Mouse (Mus musculus) MN1 (cell line): ENCODE results near the gene Pot1b.

Experiments
- DNase-seq: peaks from one replicate; pipeline ENCODE4 v3.0.0-alpha.2; 2016; ENCODE audit warnings: low spot score

Pot1b gene

DNA sequence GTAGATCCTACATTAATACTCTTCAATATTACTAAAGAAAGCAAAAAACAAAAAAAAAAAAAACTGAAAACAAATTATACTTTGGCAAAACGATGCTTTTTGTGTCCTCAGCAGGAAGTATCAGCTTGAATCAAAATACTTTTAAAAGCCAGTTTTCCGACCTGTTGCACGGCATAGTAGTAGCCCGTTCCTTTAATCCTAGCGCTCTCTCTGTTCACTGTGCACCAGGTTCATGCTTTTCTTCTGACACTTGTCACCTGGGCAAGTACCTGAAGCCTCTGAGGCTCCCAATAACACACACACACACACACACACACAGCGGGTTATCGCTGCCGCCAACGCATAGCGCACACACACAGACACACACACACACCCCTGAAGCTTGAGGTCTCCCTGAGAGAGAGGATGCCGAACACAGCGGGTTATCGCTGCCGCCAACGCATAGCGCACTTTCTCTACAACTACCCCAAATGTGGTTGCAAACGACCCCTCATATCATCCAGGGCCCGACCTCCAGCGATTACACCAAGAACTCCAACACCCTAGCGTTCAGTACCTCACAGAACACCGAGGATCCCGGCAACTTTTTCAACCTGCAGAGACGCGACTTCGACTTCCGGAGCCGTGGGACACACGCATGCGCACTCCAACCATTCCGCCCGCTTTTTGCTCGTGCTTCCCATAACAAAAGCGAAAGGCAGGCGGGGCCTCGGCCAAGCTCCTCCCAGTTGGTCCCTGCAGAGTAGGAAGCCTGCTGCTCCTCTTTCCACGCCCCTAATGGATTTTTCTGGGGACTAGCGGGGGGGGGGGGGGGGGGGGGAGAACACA lies at the start of gene Pot1b:
TSS of gene Pot1b (minus strand) at position 645 of the 828 bp plus-strand sequence.
- DNase-seq = peak; percentile 98

DNA sequence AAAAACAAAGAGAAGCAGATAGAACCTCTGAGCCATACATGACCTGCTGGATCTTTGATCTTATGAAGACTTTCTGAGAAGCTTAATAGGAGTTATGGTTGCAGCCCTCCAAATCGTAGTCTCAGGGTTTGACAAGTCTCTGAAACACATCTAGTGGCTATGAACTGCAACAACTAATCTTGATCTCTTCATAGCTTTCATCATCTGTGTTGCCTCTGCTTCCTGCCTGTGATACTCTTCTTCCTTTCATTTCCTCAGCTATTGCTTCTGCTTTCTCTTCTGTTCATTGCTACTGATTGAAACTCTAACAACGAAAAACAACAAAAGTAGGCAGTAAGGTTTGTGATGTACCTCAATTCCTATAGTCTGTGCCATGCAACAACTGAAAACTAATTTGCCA lies 38.7 kb upstream of the Pot1b start:
- DNase-seq = no peak

DNA sequence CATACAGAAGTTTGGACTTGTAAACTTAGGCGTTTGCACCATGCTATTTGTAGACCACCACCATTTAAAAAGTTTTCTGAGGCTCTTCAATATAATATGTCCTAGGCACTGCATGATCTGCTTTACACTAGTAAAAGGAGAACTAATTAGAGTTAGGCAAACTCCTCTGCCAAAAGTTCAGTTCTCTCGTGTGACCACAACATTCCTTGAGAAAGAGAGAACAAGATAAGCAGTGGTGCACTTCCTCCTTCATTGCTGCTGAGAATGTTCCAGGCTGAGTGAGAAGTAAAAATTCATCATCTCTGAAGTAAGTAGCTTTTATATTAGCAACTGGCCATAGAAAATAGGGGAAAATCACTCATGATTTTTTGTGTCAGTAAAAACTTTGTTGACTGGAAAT lies 37.4 kb upstream of the Pot1b start, which contains the start of gene Adgre4:
TSS of gene Adgre4 (plus strand) at position 199 of the 400 bp plus-strand sequence.
- DNase-seq = no peak

DNA sequence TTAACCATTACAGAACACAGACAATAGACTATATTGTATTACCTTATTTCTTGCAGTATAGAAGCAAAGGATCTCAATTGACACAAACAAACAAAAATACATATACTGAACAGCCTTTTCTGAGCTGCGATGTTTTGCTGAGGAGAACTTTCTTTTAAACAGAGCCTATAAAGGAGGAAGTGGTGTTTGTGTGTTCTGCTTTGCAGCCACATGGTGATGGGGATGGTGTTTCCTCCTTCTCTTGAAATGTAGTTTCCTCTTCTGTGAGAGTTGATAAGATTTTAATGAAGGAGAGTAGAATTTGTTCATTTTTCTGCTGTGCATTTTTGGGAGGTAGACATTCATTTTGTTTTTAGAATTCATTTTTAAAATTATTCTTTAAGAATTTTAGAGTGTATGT lies 24.2 kb upstream of the Pot1b start:
- no peak for DNase-seq

DNA sequence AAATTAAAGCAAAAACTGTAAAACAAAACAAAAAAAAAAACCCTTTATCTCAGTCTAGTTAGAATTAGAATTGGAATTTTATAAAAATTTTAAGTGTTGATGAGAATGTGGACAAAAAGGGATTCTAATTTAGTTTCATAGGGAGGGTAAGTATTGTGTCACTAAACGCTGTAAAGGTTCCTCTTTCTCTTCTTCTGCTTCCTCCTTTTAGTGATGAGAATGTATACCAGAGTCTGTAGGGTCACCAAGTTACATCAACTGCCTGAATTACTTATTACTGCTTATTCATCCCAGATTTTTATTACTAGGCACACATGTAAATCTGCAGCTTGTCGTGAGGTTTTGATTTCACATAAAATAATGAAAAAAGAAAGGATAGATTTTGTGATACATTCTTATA lies 13.8 kb upstream of the Pot1b start:
- no peak for DNase-seq

DNA sequence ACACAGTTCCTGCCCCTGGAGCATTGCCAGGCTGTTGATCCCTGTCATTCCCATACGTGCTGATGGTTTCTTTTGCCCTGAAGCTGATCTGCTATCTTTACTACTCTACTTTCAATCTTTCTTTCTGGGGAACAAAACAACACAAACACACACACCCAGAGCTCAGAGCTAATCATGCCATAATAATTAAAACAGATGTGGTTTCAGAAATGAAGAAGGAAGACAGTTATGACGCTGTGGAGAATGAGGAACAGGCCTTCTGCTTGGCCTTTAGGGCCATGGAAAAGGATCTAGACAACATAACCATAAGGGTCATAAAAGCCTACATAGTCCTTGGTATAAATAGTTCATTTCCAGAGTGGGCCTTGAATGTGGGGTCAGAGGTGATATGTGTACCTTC lies 9.8 kb upstream of the Pot1b start:
- DNase-seq = no peak

DNA sequence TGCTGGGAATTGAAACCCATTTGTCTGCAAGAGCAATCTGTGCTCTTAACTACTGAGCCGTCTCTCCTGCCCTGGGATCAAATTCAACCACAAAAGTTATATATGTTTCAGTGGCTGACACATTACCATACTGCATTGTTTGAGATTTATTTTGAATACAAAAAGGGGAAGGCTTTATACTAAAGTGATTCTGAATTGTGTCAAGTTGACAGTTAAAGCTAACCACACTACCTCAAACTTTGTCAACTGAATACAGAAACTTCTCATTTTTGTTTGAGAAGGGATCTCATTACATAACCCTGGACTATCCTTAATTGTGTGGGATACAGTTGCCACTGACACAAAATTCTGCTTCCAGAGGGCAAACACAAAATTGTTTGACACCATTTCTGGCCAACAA lies 8.8 kb upstream of the Pot1b start:
- DNase-seq = no peak

DNA sequence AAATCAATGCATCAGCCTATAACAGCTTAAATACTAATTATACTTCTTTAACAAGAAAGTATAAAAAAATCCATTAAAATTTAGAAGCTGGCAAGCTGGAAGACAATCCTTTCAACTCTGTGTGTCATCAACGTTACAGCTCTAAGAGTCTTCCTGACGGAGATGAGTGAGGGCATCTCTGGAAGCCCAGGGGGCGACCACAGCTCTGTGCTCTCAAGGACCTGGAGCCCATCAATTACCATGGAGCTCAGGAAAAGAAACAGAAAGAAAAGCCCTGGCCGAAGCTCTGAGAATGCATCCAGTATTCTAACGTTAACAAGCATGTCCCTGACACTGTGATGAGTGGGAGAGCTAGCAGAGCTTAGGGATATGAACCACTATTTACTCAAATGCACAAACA lies 9.6 kb downstream of the Pot1b start:
- no peak for DNase-seq

DNA sequence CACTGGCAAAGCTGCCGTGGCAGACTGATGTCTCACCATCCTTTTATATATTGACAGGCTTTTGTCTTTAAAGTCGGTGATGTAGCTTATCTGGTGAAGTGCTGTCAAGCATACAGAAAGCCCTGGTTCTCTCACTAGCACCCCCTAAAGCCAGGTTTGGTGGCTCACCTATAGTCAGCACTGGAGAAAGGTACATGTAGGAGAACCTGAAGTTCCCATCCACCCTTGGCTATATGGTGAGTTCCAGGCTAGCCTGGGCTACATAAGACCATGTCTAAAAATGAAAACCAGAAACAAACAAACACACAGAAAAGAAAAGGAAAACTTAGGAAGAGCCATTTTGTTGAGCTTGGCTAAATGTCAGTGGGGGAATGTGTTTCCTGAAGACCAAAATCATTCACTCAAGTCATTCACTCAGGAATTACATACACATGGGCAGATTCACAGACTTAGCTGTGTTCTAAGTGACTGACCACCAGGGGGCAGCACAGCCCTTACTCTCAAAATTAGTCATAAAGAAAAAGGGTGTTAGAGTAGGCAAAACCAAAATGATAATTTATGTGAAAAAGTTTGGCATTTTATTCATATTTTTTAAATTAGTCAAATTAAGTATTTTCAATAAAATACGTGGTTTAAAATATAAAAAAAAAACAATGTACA lies 10.1 kb downstream of the Pot1b start:
- peak; percentile 88 for DNase-seq

DNA sequence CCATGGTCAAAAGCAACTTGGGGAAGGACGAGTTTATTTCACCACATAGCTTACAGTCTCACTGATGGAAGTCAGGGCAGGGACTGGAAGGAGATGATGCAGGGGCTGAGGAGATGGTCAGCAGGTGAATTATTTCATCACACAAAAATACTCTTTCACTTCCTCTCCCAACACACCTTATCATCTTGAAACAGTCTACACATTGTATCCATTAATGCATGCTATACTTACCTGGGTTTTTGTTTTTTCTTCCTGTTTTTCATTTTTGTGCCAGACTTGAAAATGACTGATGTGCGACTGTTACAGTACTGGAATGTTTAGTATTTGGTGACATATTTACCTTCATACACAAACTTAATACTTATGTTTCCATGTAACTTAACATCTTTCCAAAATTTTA lies 13.0 kb downstream of the Pot1b start:
- no peak for DNase-seq

DNA sequence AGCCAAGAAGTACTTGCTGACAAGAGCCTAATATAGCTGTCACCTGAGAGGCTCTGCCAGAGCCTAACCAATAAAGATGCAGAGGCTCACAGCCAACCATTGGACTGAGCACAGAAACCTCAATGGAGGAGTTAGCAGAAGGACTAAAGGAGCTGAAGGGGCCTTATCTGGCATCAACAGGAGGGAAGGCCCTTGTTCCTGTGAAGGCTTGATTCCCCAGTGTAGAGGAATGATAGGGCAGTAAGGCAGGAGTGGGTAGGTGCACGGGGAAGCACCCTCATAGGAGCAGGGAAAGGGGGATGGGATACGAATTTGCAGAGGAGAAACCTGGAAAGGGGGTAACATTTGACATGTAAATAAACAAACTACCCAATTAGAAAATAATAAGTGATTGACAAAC lies 51.3 kb downstream of the Pot1b start:
- DNase-seq = no peak

DNA sequence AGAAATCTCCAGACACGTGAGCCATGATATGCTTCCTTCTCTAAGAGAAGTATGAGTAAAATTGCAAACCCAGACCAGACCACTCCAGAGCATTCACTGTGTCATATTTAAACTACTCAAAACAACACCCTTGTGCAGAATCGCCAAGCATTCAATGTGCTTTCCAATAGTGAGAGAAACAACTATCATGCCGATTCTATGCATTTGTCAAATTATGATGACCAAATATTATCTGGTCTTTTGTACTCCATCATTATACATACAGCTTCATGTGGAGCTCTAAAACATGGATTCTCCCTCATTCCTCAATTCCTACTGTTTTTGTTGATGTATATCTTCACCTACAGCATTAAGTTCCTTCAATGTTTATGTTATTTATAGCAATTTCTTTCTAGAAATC lies 87.3 kb downstream of the Pot1b start, which contains the start of gene Vmn2r118:
TSS of gene Vmn2r118 (minus strand) at position 101 of the 400 bp plus-strand sequence.
- no peak for DNase-seq
